In genomic region chr16:87752482-87752881, GRCm38 (mm10) we compare ENCODE assay signal across 17 mouse cellular contexts. TPM values are rescaled to one million over a fixed set of nuclear protein-coding genes. Genes with fewer than 3 reads are reported as not detected.
DNase-seq lines count a peak whose midpoint lies in the region; ATAC-seq and TF ChIP-seq lines count a peak whose summit lies in the region.
"Had no signal": no experiment of that assay in that cellular context is flagged by ENCODE, and none has a peak within 500 bp of the region (broad histone marks: within the 10 kb centered on the region; RNA-seq: fewer than 3 reads in every experiment).

No protein-coding gene starts in this region.

- H3K27ac ChIP-seq in hindbrain, embryonic 13.5 days: 0 out of 2 replicates have a peak overlapping the region, but pooled peaks have one; percentile 12
- no peak overlapping the region for H3K27ac ChIP-seq in hindbrain, embryonic 10.5 days
- no peak overlapping the region for H3K27ac ChIP-seq in liver, postnatal 0 days (ENCODE audit: low read depth)
- no peak overlapping the region for H3K27ac ChIP-seq in liver, embryonic 12.5 days
- H3K27ac ChIP-seq: liver, embryonic 14.5 days; macrophage had no signal

- H3K9me3 ChIP-seq in hindbrain, embryonic 13.5 days: 0 out of 2 replicates have a peak, but pooled peaks cover 4% of the 10 kb centered on the region
- 0 out of 2 replicates have a peak, but pooled peaks cover 3% of the 10 kb centered on the region for H3K9me3 ChIP-seq in hindbrain, embryonic 10.5 days
- H3K9me3 ChIP-seq in liver, postnatal 0 days (ENCODE audit: low read length): no peaks in the 10 kb centered on the region; the same call in 1 of the 2 replicates
- no peaks in the 10 kb centered on the region for H3K9me3 ChIP-seq in liver, embryonic 12.5 days (replicated peaks)

- no peak for TF ChIP-seq CTCF in liver, postnatal 0 days (IDR thresholded peaks at IDR 0.05; ENCODE audit: low read depth)

- no peak overlapping the region for H3K4me2 ChIP-seq in hindbrain, embryonic 13.5 days
- no peak overlapping the region for H3K4me2 ChIP-seq in liver, postnatal 0 days (ENCODE audit: low read depth, low read length)
- H3K4me2 ChIP-seq in liver, embryonic 12.5 days: no peak overlapping the region

- no peak overlapping the region for H3K4me3 ChIP-seq in hindbrain, embryonic 13.5 days
- H3K4me3 ChIP-seq in hindbrain, embryonic 10.5 days: no peak overlapping the region
- H3K4me3 ChIP-seq in liver, postnatal 0 days (ENCODE audit: low read depth, low read length): no peak overlapping the region
- no peak overlapping the region for H3K4me3 ChIP-seq in liver, embryonic 12.5 days
- H3K4me3 ChIP-seq: erythroblast, embryonic 14.5 days had no signal

- ATAC-seq in hindbrain, embryonic 13.5 days (ENCODE audit: low FRiP score): no peak
- no peak for ATAC-seq in liver, postnatal 0 days
- ATAC-seq in liver, embryonic 12.5 days: no peak
- ATAC-seq: hindbrain, embryonic 16.5 days had no signal

- no peak for TF ChIP-seq EP300 in liver, postnatal 0 days (IDR thresholded peaks at IDR 0.05; ENCODE audit: low read depth)

- no peak overlapping the region for H3K9ac ChIP-seq in hindbrain, embryonic 13.5 days
- no peak overlapping the region for H3K9ac ChIP-seq in liver, postnatal 0 days (replicated peaks)
- no peak overlapping the region for H3K9ac ChIP-seq in liver, embryonic 12.5 days
- H3K9ac ChIP-seq: liver, embryonic 14.5 days had no signal

- DNase-seq in hindbrain, embryonic 10.5 days (ENCODE audit: low spot score): no peak
- DNase-seq in liver, postnatal 0 days: peak; percentile 9
- peak; percentile 15 for DNase-seq in Muller cell, postnatal 12 days (ENCODE audit: inconsistent ontology term)
- DNase-seq in fibroblast of lung, adult 2 months (ENCODE audit: low read depth): peak; percentile 40
- no peak for DNase-seq in testis, postnatal 14 days (ENCODE audit: low spot score)
- DNase-seq: cerebellum, postnatal 25 days; gastrocnemius, postnatal 14 days; kidney, adult 18-20 months; layer of hippocampus, postnatal 36 days; spleen, adult 18-20 months; thymus, adult 2 months had no signal

- no peaks in the 10 kb centered on the region for H3K36me3 ChIP-seq in hindbrain, embryonic 13.5 days
- no peaks in the 10 kb centered on the region for H3K36me3 ChIP-seq in hindbrain, embryonic 10.5 days
- no peaks in the 10 kb centered on the region for H3K36me3 ChIP-seq in liver, postnatal 0 days (replicated peaks; ENCODE audit: insufficient read depth, low read length)
- H3K36me3 ChIP-seq in liver, embryonic 12.5 days: no peaks in the 10 kb centered on the region

- H3K4me1 ChIP-seq in hindbrain, embryonic 13.5 days (replicated peaks): no peaks in the 10 kb centered on the region
- H3K4me1 ChIP-seq in hindbrain, embryonic 10.5 days (replicated peaks): no peaks in the 10 kb centered on the region
- H3K4me1 ChIP-seq in liver, postnatal 0 days (ENCODE audit: insufficient read depth): no peaks in the 10 kb centered on the region
- H3K4me1 ChIP-seq in liver, embryonic 12.5 days: no peaks in the 10 kb centered on the region

- H3K27me3 ChIP-seq in hindbrain, embryonic 13.5 days: no peaks in the 10 kb centered on the region
- H3K27me3 ChIP-seq in hindbrain, embryonic 10.5 days (ENCODE audit: insufficient read depth, poor library complexity, severe bottlenecking): no peaks in the 10 kb centered on the region
- no peaks in the 10 kb centered on the region for H3K27me3 ChIP-seq in liver, postnatal 0 days (ENCODE audit: insufficient read depth, low read length)
- H3K27me3 ChIP-seq in liver, embryonic 12.5 days (replicated peaks): no peaks in the 10 kb centered on the region

- WGBS in hindbrain, embryonic 13.5 days: 72% methylated on average over 13 of the region's 13 CpGs
- 78% methylated on average over 13 of the region's 13 CpGs for WGBS in hindbrain, embryonic 10.5 days
- WGBS in liver, postnatal 0 days (ENCODE audit: insufficient replicate concordance): 81% methylated on average over 13 of the region's 13 CpGs
- 76% methylated on average over 13 of the region's 13 CpGs for WGBS in liver, embryonic 12.5 days (ENCODE audit: insufficient replicate concordance)

RNA-seq across cellular contexts. Expression of gene Bach1, which starts 53.7 kb away (rescaled TPM):
- polyA plus RNA-seq in hindbrain, embryonic 13.5 days (2015; fragmentation: Nextera tagmentation; extraction: Ambion mirVana): 26.1 and 26.6 TPM in 2 replicates
- polyA plus RNA-seq in hindbrain, embryonic 10.5 days (2016; fragmentation: Nextera tagmentation; extraction: Ambion mirVana): 15.4 and 19.3 TPM in 2 replicates
- polyA plus RNA-seq in liver, postnatal 0 days (2015; fragmentation: Nextera tagmentation; extraction: Ambion mirVana): 5.4 and 5.9 TPM in 2 replicates
- 8.8 and 10.6 TPM in 2 replicates for polyA plus RNA-seq in liver, embryonic 12.5 days (2016; fragmentation: Nextera tagmentation; extraction: Ambion mirVana)

Comparison
In these comparisons a context has a peak if more than half of its experiments do, and no peak if none do; other contexts are left out.
1. DNase-seq: peak in liver, postnatal 0 days (single experiment), Muller cell, postnatal 12 days (single experiment) and fibroblast of lung, adult 2 months (single experiment); none in hindbrain, embryonic 10.5 days (single experiment) and testis, postnatal 14 days (single experiment).